ENCODE assay signal across 9 mouse cellular contexts in genomic region chr3:119780876-119781275, GRCm38 (mm10). TPM values are rescaled to one million over a fixed set of nuclear protein-coding genes. Genes with fewer than 3 reads are reported as not detected.
DNase-seq lines count a peak whose midpoint lies in the region; ATAC-seq and TF ChIP-seq lines count a peak whose summit lies in the region.
"Had no signal": no experiment of that assay in that cellular context is flagged by ENCODE, and none has a peak within 500 bp of the region (broad histone marks: within the 10 kb centered on the region; RNA-seq: fewer than 3 reads in every experiment).

No protein-coding gene starts in this region.

- H3K27me3 ChIP-seq in kidney, adult 2 months (replicated peaks; ENCODE audit: control insufficient read depth, insufficient read depth, low read length), result no peaks in the 10 kb centered on the region
- no peaks in the 10 kb centered on the region for H3K27me3 ChIP-seq in embryonic facial prominence, embryonic 11.5 days (ENCODE audit: control insufficient read depth, insufficient read depth, low read length)
- no peaks in the 10 kb centered on the region for H3K27me3 ChIP-seq in hindbrain, embryonic 16.5 days (replicated peaks; ENCODE audit: control insufficient read depth, insufficient read depth, low read length)
- no peaks in the 10 kb centered on the region for H3K27me3 ChIP-seq in midbrain, embryonic 14.5 days (ENCODE audit: control insufficient read depth, insufficient read depth, low read length)

- no peak for ATAC-seq in embryonic facial prominence, embryonic 11.5 days (replicated peaks; ENCODE audit: insufficient number of reproducible peaks, low FRiP score, low TSS enrichment, low read depth)
- no peak for ATAC-seq in hindbrain, embryonic 16.5 days
- no peak for ATAC-seq in midbrain, embryonic 14.5 days (ENCODE audit: low FRiP score, low TSS enrichment)

- H3K36me3 ChIP-seq in kidney, adult 2 months (ENCODE audit: control insufficient read depth, insufficient read depth, low read length), result no peaks in the 10 kb centered on the region
- H3K36me3 ChIP-seq in embryonic facial prominence, embryonic 11.5 days (replicated peaks; ENCODE audit: control insufficient read depth, insufficient read depth, low read depth, low read length), result no peaks in the 10 kb centered on the region
- no peaks in the 10 kb centered on the region for H3K36me3 ChIP-seq in hindbrain, embryonic 16.5 days (ENCODE audit: control insufficient read depth, insufficient read depth, low read length)
- H3K36me3 ChIP-seq in midbrain, embryonic 14.5 days (ENCODE audit: control insufficient read depth, insufficient read depth, low read length), result no peaks in the 10 kb centered on the region

- H3K4me3 ChIP-seq in kidney, adult 2 months (ENCODE audit: insufficient read depth, low read depth, low read length), result no peak overlapping the region
- H3K4me3 ChIP-seq in embryonic facial prominence, embryonic 11.5 days (ENCODE audit: low read depth, low read length), result peak overlapping the region; percentile 20
- peak overlapping the region; percentile 31 for H3K4me3 ChIP-seq in hindbrain, embryonic 16.5 days (ENCODE audit: low read length)
- H3K4me3 ChIP-seq in midbrain, embryonic 14.5 days (replicated peaks; ENCODE audit: low read depth, low read length), result peak overlapping the region; percentile 94

- intact Hi-C loops in left cerebral cortex, postnatal 25 days (cut with DNase I), result loop anchor here (5.0 to 10.0 kb wide), 3 partner anchors 166 to 1326 kb away; no protein-coding TSS in a partner anchor

- H3K4me2 ChIP-seq in embryonic facial prominence, embryonic 11.5 days (ENCODE audit: low read depth, low read length), result peak overlapping the region; percentile 44
- H3K4me2 ChIP-seq in hindbrain, embryonic 16.5 days (ENCODE audit: low read length), result peak overlapping the region; percentile 68
- H3K4me2 ChIP-seq in midbrain, embryonic 14.5 days (ENCODE audit: low read length), result peak overlapping the region; percentile 84

- DNase-seq in kidney, adult 2 months, result no peak
- DNase-seq in kidney, adult 11 months, result no peak
- no peak for DNase-seq in embryonic facial prominence, embryonic 11.5 days (ENCODE audit: low spot score)
- no peak for DNase-seq in midbrain, embryonic 14.5 days
- DNase-seq in cerebellum, postnatal 25 days, result no peak
- DNase-seq in left cerebral cortex, postnatal 25 days (ENCODE audit: low spot score in 2 of 2), result no peak
- DNase-seq in right cerebral cortex, adult 18-20 months, result no peak
- DNase-seq: embryo, embryonic 11 days had no signal

- no peak for TF ChIP-seq POLR2A in kidney, adult 2 months (IDR thresholded peaks at IDR 0.05; ENCODE audit: low read depth, low read length)

- TF ChIP-seq CTCF in kidney, adult 2 months (conservative IDR thresholded peaks at IDR 0.05; ENCODE audit: insufficient read depth, insufficient read length, low read depth, low read length), result no peak

- H3K9me3 ChIP-seq in embryonic facial prominence, embryonic 11.5 days (replicated peaks; ENCODE audit: control insufficient read depth, low read length), result no peaks in the 10 kb centered on the region
- H3K9me3 ChIP-seq in hindbrain, embryonic 16.5 days (ENCODE audit: control insufficient read depth, low read length), result no peaks in the 10 kb centered on the region
- H3K9me3 ChIP-seq in midbrain, embryonic 14.5 days (ENCODE audit: control insufficient read depth, low read length), result no peaks in the 10 kb centered on the region

- H3K4me1 ChIP-seq in kidney, adult 2 months (ENCODE audit: control insufficient read depth, insufficient read depth, low read length), result peaks cover 14% of the 10 kb centered on the region
- H3K4me1 ChIP-seq in embryonic facial prominence, embryonic 11.5 days (ENCODE audit: control insufficient read depth, insufficient read depth, low read length), result no peaks in the 10 kb centered on the region
- H3K4me1 ChIP-seq in hindbrain, embryonic 16.5 days (ENCODE audit: control insufficient read depth, insufficient read depth, low read depth, low read length), result peaks cover 18% of the 10 kb centered on the region
- H3K4me1 ChIP-seq in midbrain, embryonic 14.5 days (ENCODE audit: control insufficient read depth, insufficient read depth, low read length), result peaks cover 18% of the 10 kb centered on the region

- H3K27ac ChIP-seq in kidney, adult 2 months (ENCODE audit: insufficient read depth, low read depth, low read length), result 0 out of 2 replicates have a peak overlapping the region, but pooled peaks have one; percentile 16
- no peak overlapping the region for H3K27ac ChIP-seq in embryonic facial prominence, embryonic 11.5 days (replicated peaks; ENCODE audit: low read depth, low read length)
- H3K27ac ChIP-seq in hindbrain, embryonic 16.5 days (ENCODE audit: low read depth, low read length), result no peak overlapping the region
- no peak overlapping the region for H3K27ac ChIP-seq in midbrain, embryonic 14.5 days (replicated peaks; ENCODE audit: low read depth, low read length)

- H3K9ac ChIP-seq in embryonic facial prominence, embryonic 11.5 days (replicated peaks; ENCODE audit: low read length), result no peak overlapping the region
- H3K9ac ChIP-seq in hindbrain, embryonic 16.5 days (ENCODE audit: low read depth, low read length), result no peak overlapping the region
- peak overlapping the region; percentile 41 for H3K9ac ChIP-seq in midbrain, embryonic 14.5 days (replicated peaks; ENCODE audit: low read length)

RNA-seq across cellular contexts. Expression of gene Ptbp2, which starts 3.4 kb away (rescaled TPM):
- 7.0 and 8.2 TPM in 2 replicates for polyA plus RNA-seq in kidney, adult 2 months (2012; rRNA removed)
- 240 and 263 TPM in 2 replicates for polyA plus RNA-seq in embryonic facial prominence, embryonic 11.5 days (2014; fragmentation: Nextera tagmentation; extraction: Ambion mirVana)
- 205 and 217 TPM in 2 replicates for polyA plus RNA-seq in hindbrain, embryonic 16.5 days (2015; fragmentation: Nextera tagmentation; extraction: Ambion mirVana)
- 284 and 384 TPM in 2 replicates for polyA plus RNA-seq in midbrain, embryonic 14.5 days (2014; fragmentation: Nextera tagmentation; extraction: Ambion mirVana)
- total RNA-seq in left cerebral cortex, postnatal 25 days (2021), result 100 to 1,000 TPM; 108 to 111 TPM

Comparison
In these comparisons a context has a peak if more than half of its experiments do, and no peak if none do; other contexts are left out.
1. RNA of gene Ptbp2, which starts 3.4 kb away (polyA plus RNA-seq): 284 to 384 TPM in midbrain, embryonic 14.5 days, 240 to 263 TPM in embryonic facial prominence, embryonic 11.5 days and 205 to 217 TPM in hindbrain, embryonic 16.5 days; 7.0 to 8.2 TPM in kidney, adult 2 months; every median in the first group is over 10 times any median in the second.
2. Peak in every context shown above with its lines, with median percentiles within 50 percentile points of each other: H3K4me2 ChIP-seq.